Mouse (Mus musculus) heart, postnatal 0 days (tissue): ENCODE data around the gene Creb5.

Experiments
- CTCF ChIP-seq: IDR thresholded peaks from 2 replicates; pipeline ENCODE4 v1.5.1; 2016; ENCODE audit warnings: antibody characterized with exemption, control low read depth, low read depth
- EP300 ChIP-seq: IDR thresholded peaks from 2 replicates; pipeline ENCODE4 v1.6.1; 2016; ENCODE audit warnings: antibody characterized with exemption, low read depth

DNA sequence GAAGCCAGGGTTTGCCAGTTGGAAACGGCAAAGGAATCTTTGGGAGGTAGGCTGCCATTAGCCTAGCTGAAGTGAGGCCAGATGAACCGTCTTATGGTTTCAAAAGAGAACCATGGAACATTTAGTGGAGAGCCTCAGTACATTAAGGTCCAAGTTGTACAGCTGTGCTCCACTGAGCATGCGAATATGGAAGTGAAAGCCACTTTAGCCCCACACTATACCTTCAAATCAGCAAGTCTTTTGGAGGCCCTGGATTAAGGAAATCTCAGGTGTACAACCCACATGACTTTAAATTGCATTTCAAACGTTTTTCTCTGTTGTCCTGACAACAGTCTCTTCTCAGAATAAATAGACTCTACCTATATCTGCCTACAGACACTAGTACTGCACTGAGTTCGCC lies 379.4 kb downstream of the Creb5 start:
- TF ChIP-seq CTCF (no peak), EP300 (no peak)
